Mouse (Mus musculus) limb, embryonic 11.5 days (tissue): ENCODE data around the gene Esam. TPM values are rescaled to one million over a fixed set of nuclear protein-coding genes. Genes with fewer than 3 reads are reported as not detected.

Source experiments
- ATAC-seq: fragments of 200-750 bp; cut with Nextera tagmentation; 2 replicates; pipeline ENCODE4 v1.8.0; 2017; ENCODE audit warnings: low read depth; ENCODE audit not compliant: insufficient number of reproducible peaks, low FRiP score, low TSS enrichment
- DNase-seq: peaks from one replicate; pipeline ENCODE4 v3.0.0-alpha.2; 2015; ENCODE audit warnings: low spot score
- H3K27ac ChIP-seq: fragments of 300-500 bp; sonication (generic); replicated peaks from 2 replicates; pipeline ENCODE4 v1.5.1; 2014; ENCODE audit warnings: low read depth, mild to moderate bottlenecking, low read length
- H3K27me3 ChIP-seq: fragments of 300-500 bp; sonication (generic); 2 replicates; pipeline ENCODE4 v1.6.1; 2014; ENCODE audit warnings: mild to moderate bottlenecking, low read length, mixed read lengths; ENCODE audit not compliant: control insufficient read depth, insufficient read depth
- H3K36me3 ChIP-seq: fragments of 300-500 bp; sonication (generic); 2 replicates; pipeline ENCODE4 v1.6.1; 2014; ENCODE audit warnings: mild to moderate bottlenecking, low read length, moderate library complexity, mixed read lengths; ENCODE audit not compliant: control insufficient read depth, insufficient read depth
- H3K4me1 ChIP-seq: fragments of 300-500 bp; sonication (generic); 2 replicates; pipeline ENCODE4 v1.6.1; 2014; ENCODE audit warnings: low read length, mixed read lengths; ENCODE audit not compliant: control insufficient read depth, insufficient read depth
- H3K4me2 ChIP-seq: fragments of 300-500 bp; sonication (generic); 2 replicates; pipeline ENCODE4 v1.6.1; 2014; ENCODE audit warnings: low read depth, mild to moderate bottlenecking, moderate library complexity; ENCODE audit not compliant: severe bottlenecking
- H3K4me3 ChIP-seq: fragments of 300-500 bp; sonication (generic); 2 replicates; pipeline ENCODE4 v1.5.1; 2014; ENCODE audit warnings: low read depth, low read length
- H3K9ac ChIP-seq: fragments of 300-500 bp; sonication (generic); 2 replicates; pipeline ENCODE4 v1.6.1; 2014; ENCODE audit warnings: mild to moderate bottlenecking, low read length
- H3K9me3 ChIP-seq: fragments of 300-500 bp; sonication (generic); 2 replicates; pipeline ENCODE4 v1.6.1; 2016; ENCODE audit warnings: low read length; ENCODE audit not compliant: control insufficient read depth
- WGBS: fragments of 180-500 bp; shearing (Covaris S2); extraction: QIAGEN DNeasy Blood & Tissue Kit; methylation state at CpG from one replicate; pipeline ENCODE4 v1.1.7; 2014; 5-methylcytosine and 5-hydroxymethylcytosine counted together
- polyA plus RNA-seq: library from polyadenylated mRNA; unstranded; fragments of >200 nt; fragmentation: Nextera tagmentation; extraction: Ambion mirVana; gene quantifications from 2 replicates; pipeline ENCODE4 v1.2.1, GENCODE M21; 2014

Esam gene
- polyA plus RNA-seq, 1 experiment from 2014 or later: 30.4 TPM

- peaks cover 4% of the 10 kb centered on the region for H3K27me3 ChIP-seq
- DNase-seq (no peak), ATAC-seq (no peak)
- no peaks in the 10 kb centered on the region for H3K4me1 ChIP-seq
- 82% methylated on average over 4 of the region's 4 CpGs for WGBS
- H3K36me3 ChIP-seq: no peaks in the 10 kb centered on the region
- no peaks in the 10 kb centered on the region for H3K9me3 ChIP-seq
- H3K27ac ChIP-seq: no peak overlapping the region
- H3K9ac ChIP-seq: no peak overlapping the region
- no peak overlapping the region for H3K4me3 ChIP-seq
- no peak overlapping the region for H3K4me2 ChIP-seq
Observed at GRCm38 (mm10) chr9:37540226-37540625, 12.3 kb downstream of the Esam start.

- H3K9me3 ChIP-seq: no peaks in the 10 kb centered on the region
- no peak for ATAC-seq
- H3K27me3 ChIP-seq: peaks cover 11% of the 10 kb centered on the region
- H3K4me3 ChIP-seq: no peak overlapping the region
- H3K4me2 ChIP-seq: no peak overlapping the region
- no peak overlapping the region for H3K27ac ChIP-seq
- no peak overlapping the region for H3K9ac ChIP-seq
- no peak for DNase-seq
- H3K36me3 ChIP-seq: no peaks in the 10 kb centered on the region
- WGBS: 86% methylated on average over 6 of the region's 6 CpGs
- H3K4me1 ChIP-seq: no peaks in the 10 kb centered on the region
Observed at GRCm38 (mm10) chr9:37540701-37541575, 13.1 kb downstream of the Esam start.

- Histone ChIP-seq H3K36me3 (no peaks in the 10 kb centered on the region), H3K4me2 (no peak overlapping the region), H3K4me3 (no peak overlapping the region), H3K9ac (no peak overlapping the region), H3K9me3 (no peaks in the 10 kb centered on the region), H3K27ac (no peak overlapping the region), H3K4me1 (no peaks in the 10 kb centered on the region), H3K27me3 (peaks cover 18% of the 10 kb centered on the region)
- 70% methylated on average over 7 of the region's 7 CpGs for WGBS
- DNase-seq (no peak), ATAC-seq (no peak)
Observed at GRCm38 (mm10) chr9:37541851-37542642, 14.2 kb downstream of the Esam start.

- Histone ChIP-seq H3K4me3 (peak overlapping the region; percentile 17), H3K27me3 (peaks cover 18% of the 10 kb centered on the region), H3K27ac (no peak overlapping the region), H3K9me3 (no peaks in the 10 kb centered on the region), H3K9ac (no peak overlapping the region), H3K36me3 (no peaks in the 10 kb centered on the region), H3K4me2 (peak overlapping the region; percentile 47), H3K4me1 (no peaks in the 10 kb centered on the region)
- ATAC-seq (peak; percentile 18; the same call in 1 of the 2 replicates), DNase-seq (no peak)
- 25% methylated on average over 12 of the region's 12 CpGs for WGBS
Observed at GRCm38 (mm10) chr9:37543869-37544440, 16.1 kb downstream of the Esam start.

- Histone ChIP-seq H3K27ac (no peak overlapping the region), H3K9me3 (no peaks in the 10 kb centered on the region), H3K9ac (no peak overlapping the region), H3K4me1 (no peaks in the 10 kb centered on the region), H3K36me3 (no peaks in the 10 kb centered on the region), H3K4me3 (peak overlapping the region; percentile 17), H3K4me2 (peak overlapping the region; percentile 47), H3K27me3 (peaks cover 21% of the 10 kb centered on the region)
- DNase-seq (peak; percentile 79), ATAC-seq (peak; percentile 42; the same call in 1 of the 2 replicates)
- WGBS: 2% methylated on average over 29 of the region's 29 CpGs
Observed at GRCm38 (mm10) chr9:37544447-37545165, 16.7 kb downstream of the Esam start.

- H3K9me3 ChIP-seq: no peaks in the 10 kb centered on the region
- peak overlapping the region; percentile 17; the same call in 1 of the 2 replicates for H3K4me3 ChIP-seq
- WGBS: 3% methylated on average over 16 of the region's 17 CpGs
- 0 out of 2 replicates have a peak, but pooled peaks have one; percentile 33 for ATAC-seq
- no peaks in the 10 kb centered on the region for H3K36me3 ChIP-seq
- no peak overlapping the region for H3K9ac ChIP-seq
- no peak overlapping the region for H3K27ac ChIP-seq
- peak overlapping the region; percentile 47 for H3K4me2 ChIP-seq
- peak; percentile 41 for DNase-seq
- no peaks in the 10 kb centered on the region for H3K4me1 ChIP-seq
- peaks cover 22% of the 10 kb centered on the region for H3K27me3 ChIP-seq
Observed at GRCm38 (mm10) chr9:37545166-37545610, 17.3 kb downstream of the Esam start.

- WGBS: 7% methylated on average over 27 of the region's 27 CpGs
- Histone ChIP-seq H3K27me3 (peaks cover 30% of the 10 kb centered on the region), H3K36me3 (no peaks in the 10 kb centered on the region), H3K4me2 (no peak overlapping the region), H3K9ac (no peak overlapping the region), H3K4me3 (no peak overlapping the region), H3K9me3 (no peaks in the 10 kb centered on the region), H3K4me1 (no peaks in the 10 kb centered on the region), H3K27ac (no peak overlapping the region)
- ATAC-seq (no peak), DNase-seq (no peak)
Observed at GRCm38 (mm10) chr9:37545847-37546452, 18.1 kb downstream of the Esam start.
